Comparison of ENCODE assay signal across 7 mouse cellular contexts in genomic region chr10:80620796-80621689, GRCm38 (mm10). TPM values are rescaled to one million over a fixed set of nuclear protein-coding genes. Genes with fewer than 3 reads are reported as not detected.
DNase-seq lines count a peak whose midpoint lies in the region; ATAC-seq and TF ChIP-seq lines count a peak whose summit lies in the region.

No protein-coding gene starts in this region.

- ATAC-seq in lung, embryonic 15.5 days (ENCODE audit: borderline replicate concordance, extremely low read depth, low FRiP score, low TSS enrichment) = no peak
- no peak for ATAC-seq in embryonic facial prominence, embryonic 12.5 days (ENCODE audit: insufficient number of reproducible peaks, insufficient read depth, low FRiP score, low TSS enrichment)
- no peak for ATAC-seq in heart, postnatal 0 days (ENCODE audit: insufficient read depth, low read depth)
- ATAC-seq in midbrain, embryonic 12.5 days (ENCODE audit: low FRiP score, low read depth) = no peak

- 46% methylated on average over 16 of the region's 16 CpGs for WGBS in lung, embryonic 15.5 days
- 62% methylated on average over 16 of the region's 16 CpGs for WGBS in embryonic facial prominence, embryonic 12.5 days
- 52% methylated on average over 16 of the region's 16 CpGs for WGBS in heart, postnatal 0 days
- 59% methylated on average over 16 of the region's 16 CpGs for WGBS in midbrain, embryonic 12.5 days

- peak overlapping the region; percentile 47 for H3K9ac ChIP-seq in lung, embryonic 15.5 days
- H3K9ac ChIP-seq in embryonic facial prominence, embryonic 12.5 days = peak overlapping the region; percentile 49
- H3K9ac ChIP-seq in heart, postnatal 0 days (replicated peaks; ENCODE audit: low read depth, low read length) = 0 out of 2 replicates have a peak overlapping the region, but pooled peaks have one; percentile 9
- peak overlapping the region; percentile 43 for H3K9ac ChIP-seq in midbrain, embryonic 12.5 days (replicated peaks)

- TF ChIP-seq CTCF in heart, postnatal 0 days (IDR thresholded peaks at IDR 0.05; ENCODE audit: low read depth) = no peak

- peak overlapping the region; percentile 97 for H3K27ac ChIP-seq in lung, embryonic 15.5 days
- peak overlapping the region; percentile 88 for H3K27ac ChIP-seq in embryonic facial prominence, embryonic 12.5 days
- H3K27ac ChIP-seq in heart, postnatal 0 days (ENCODE audit: low read depth) = peak overlapping the region; percentile 85
- H3K27ac ChIP-seq in midbrain, embryonic 12.5 days (replicated peaks) = peak overlapping the region; percentile 94

- DNase-seq in lung, postnatal 14 days = no peak
- no peak for DNase-seq in heart, postnatal 0 days (ENCODE audit: low spot score)
- DNase-seq in frontal cortex, postnatal 25 days (ENCODE audit: low spot score in 2 of 2) = no peak
- no peak for DNase-seq in frontal cortex, adult 2 months (ENCODE audit: extremely low spot score in 1 of 2, low spot score in 1 of 2)

- peaks cover 22% of the 10 kb centered on the region for H3K4me1 ChIP-seq in lung, embryonic 15.5 days
- peaks cover 24% of the 10 kb centered on the region for H3K4me1 ChIP-seq in embryonic facial prominence, embryonic 12.5 days
- H3K4me1 ChIP-seq in heart, postnatal 0 days (ENCODE audit: control insufficient read depth, insufficient read depth) = peaks cover 23% of the 10 kb centered on the region
- peaks cover 25% of the 10 kb centered on the region for H3K4me1 ChIP-seq in midbrain, embryonic 12.5 days

- no peaks in the 10 kb centered on the region for H3K9me3 ChIP-seq in lung, embryonic 15.5 days
- H3K9me3 ChIP-seq in embryonic facial prominence, embryonic 12.5 days = no peaks in the 10 kb centered on the region
- H3K9me3 ChIP-seq in heart, postnatal 0 days (replicated peaks; ENCODE audit: control insufficient read depth, low read length) = no peaks in the 10 kb centered on the region
- H3K9me3 ChIP-seq in midbrain, embryonic 12.5 days = no peaks in the 10 kb centered on the region

- no peaks in the 10 kb centered on the region for H3K36me3 ChIP-seq in lung, embryonic 15.5 days
- H3K36me3 ChIP-seq in embryonic facial prominence, embryonic 12.5 days = no peaks in the 10 kb centered on the region
- no peaks in the 10 kb centered on the region; the same call in 1 of the 2 replicates for H3K36me3 ChIP-seq in heart, postnatal 0 days (replicated peaks; ENCODE audit: control insufficient read depth, insufficient read depth, low read length)
- H3K36me3 ChIP-seq in midbrain, embryonic 12.5 days = no peaks in the 10 kb centered on the region

- peak overlapping the region; percentile 88 for H3K4me3 ChIP-seq in lung, embryonic 15.5 days
- H3K4me3 ChIP-seq in embryonic facial prominence, embryonic 12.5 days = peak overlapping the region; percentile 82
- peak overlapping the region; percentile 82 for H3K4me3 ChIP-seq in heart, postnatal 0 days (ENCODE audit: low read depth, low read length)
- peak overlapping the region; percentile 95 for H3K4me3 ChIP-seq in midbrain, embryonic 12.5 days

- H3K27me3 ChIP-seq in lung, embryonic 15.5 days = no peaks in the 10 kb centered on the region
- H3K27me3 ChIP-seq in embryonic facial prominence, embryonic 12.5 days = no peaks in the 10 kb centered on the region
- H3K27me3 ChIP-seq in heart, postnatal 0 days (ENCODE audit: control insufficient read depth, insufficient read depth, low read length) = no peaks in the 10 kb centered on the region
- no peaks in the 10 kb centered on the region for H3K27me3 ChIP-seq in midbrain, embryonic 12.5 days

- TF ChIP-seq EP300 in heart, postnatal 0 days (IDR thresholded peaks at IDR 0.05; ENCODE audit: low read depth) = no peak

- H3K4me2 ChIP-seq in lung, embryonic 15.5 days = peak overlapping the region; percentile 76
- peak overlapping the region; percentile 56 for H3K4me2 ChIP-seq in embryonic facial prominence, embryonic 12.5 days (replicated peaks)
- H3K4me2 ChIP-seq in heart, postnatal 0 days (ENCODE audit: low read depth, low read length) = peak overlapping the region; percentile 58
- H3K4me2 ChIP-seq in midbrain, embryonic 12.5 days (replicated peaks) = peak overlapping the region; percentile 60

RNA-seq across cellular contexts. Expression of gene Csnk1g2, which starts 1.6 kb away (rescaled TPM):
- polyA plus RNA-seq in lung, embryonic 15.5 days (2015; fragmentation: Nextera tagmentation; extraction: Ambion mirVana) = 142 and 152 TPM in 2 replicates
- 250 and 263 TPM in 2 replicates for polyA plus RNA-seq in embryonic facial prominence, embryonic 12.5 days (2016; fragmentation: Nextera tagmentation; extraction: Ambion mirVana)
- total RNA-seq in heart, postnatal 0 days (2014; rRNA removed; ENCODE audit: low replicate concordance) = 141 and 149 TPM in 2 replicates
- polyA plus RNA-seq in heart, postnatal 0 days (2015; fragmentation: Nextera tagmentation; extraction: Ambion mirVana) = 69.1 and 75.6 TPM in 2 replicates
- polyA plus RNA-seq in midbrain, embryonic 12.5 days (2016; fragmentation: Nextera tagmentation; extraction: Ambion mirVana) = 180 and 194 TPM in 2 replicates
- polyA plus RNA-seq in frontal cortex, adult 2 months (2012; rRNA removed) = 252 and 270 TPM in 2 replicates

RNA-seq across cellular contexts. Expression of gene Gm49322, which starts 15.2 kb away (rescaled TPM):
- 3.2 and 5.1 TPM in 2 replicates for polyA plus RNA-seq in lung, embryonic 15.5 days (2015; fragmentation: Nextera tagmentation; extraction: Ambion mirVana)
- polyA plus RNA-seq in embryonic facial prominence, embryonic 12.5 days (2016; fragmentation: Nextera tagmentation; extraction: Ambion mirVana) = 4.7 and 5.9 TPM in 2 replicates
- total RNA-seq in heart, postnatal 0 days (2014; rRNA removed; ENCODE audit: low replicate concordance) = 0.23 and 1.3 TPM in 2 replicates
- polyA plus RNA-seq in heart, postnatal 0 days (2015; fragmentation: Nextera tagmentation; extraction: Ambion mirVana) = 0.33 and 0.38 TPM in 2 replicates
- polyA plus RNA-seq in midbrain, embryonic 12.5 days (2016; fragmentation: Nextera tagmentation; extraction: Ambion mirVana) = 6.0 and 7.5 TPM in 2 replicates
- polyA plus RNA-seq in frontal cortex, adult 2 months (2012; rRNA removed) = 2.8 and 3.1 TPM in 2 replicates

RNA-seq across cellular contexts. Expression of gene Adat3, which starts 18.4 kb away (rescaled TPM):
- 9.1 TPM in 2 replicates for polyA plus RNA-seq in lung, embryonic 15.5 days (2015; fragmentation: Nextera tagmentation; extraction: Ambion mirVana)
- polyA plus RNA-seq in embryonic facial prominence, embryonic 12.5 days (2016; fragmentation: Nextera tagmentation; extraction: Ambion mirVana) = 7.0 and 7.8 TPM in 2 replicates
- 1.6 and 4.5 TPM in 2 replicates for total RNA-seq in heart, postnatal 0 days (2014; rRNA removed; ENCODE audit: low replicate concordance)
- polyA plus RNA-seq in heart, postnatal 0 days (2015; fragmentation: Nextera tagmentation; extraction: Ambion mirVana) = 1.8 and 2.7 TPM in 2 replicates
- 7.8 and 8.7 TPM in 2 replicates for polyA plus RNA-seq in midbrain, embryonic 12.5 days (2016; fragmentation: Nextera tagmentation; extraction: Ambion mirVana)
- 5.6 and 8.1 TPM in 2 replicates for polyA plus RNA-seq in frontal cortex, adult 2 months (2012; rRNA removed)

RNA-seq across cellular contexts. Expression of gene Scamp4, which starts 18.4 kb away (rescaled TPM):
- polyA plus RNA-seq in lung, embryonic 15.5 days (2015; fragmentation: Nextera tagmentation; extraction: Ambion mirVana) = 79.0 and 84.8 TPM in 2 replicates
- 77.4 and 80.6 TPM in 2 replicates for polyA plus RNA-seq in embryonic facial prominence, embryonic 12.5 days (2016; fragmentation: Nextera tagmentation; extraction: Ambion mirVana)
- total RNA-seq in heart, postnatal 0 days (2014; rRNA removed; ENCODE audit: low replicate concordance) = 25.8 and 44.5 TPM in 2 replicates
- 39.2 and 39.8 TPM in 2 replicates for polyA plus RNA-seq in heart, postnatal 0 days (2015; fragmentation: Nextera tagmentation; extraction: Ambion mirVana)
- polyA plus RNA-seq in midbrain, embryonic 12.5 days (2016; fragmentation: Nextera tagmentation; extraction: Ambion mirVana) = 63.1 and 68.4 TPM in 2 replicates
- polyA plus RNA-seq in frontal cortex, adult 2 months (2012; rRNA removed) = 61.0 and 66.1 TPM in 2 replicates

RNA-seq across cellular contexts. Expression of gene Abhd17a, which starts 30.9 kb away (rescaled TPM):
- 122 and 133 TPM in 2 replicates for polyA plus RNA-seq in lung, embryonic 15.5 days (2015; fragmentation: Nextera tagmentation; extraction: Ambion mirVana)
- polyA plus RNA-seq in embryonic facial prominence, embryonic 12.5 days (2016; fragmentation: Nextera tagmentation; extraction: Ambion mirVana) = 123 and 125 TPM in 2 replicates
- total RNA-seq in heart, postnatal 0 days (2014; rRNA removed; ENCODE audit: low replicate concordance) = 194 and 462 TPM in 2 replicates
- 88.2 and 88.6 TPM in 2 replicates for polyA plus RNA-seq in heart, postnatal 0 days (2015; fragmentation: Nextera tagmentation; extraction: Ambion mirVana)
- 104 and 105 TPM in 2 replicates for polyA plus RNA-seq in midbrain, embryonic 12.5 days (2016; fragmentation: Nextera tagmentation; extraction: Ambion mirVana)
- 253 and 271 TPM in 2 replicates for polyA plus RNA-seq in frontal cortex, adult 2 months (2012; rRNA removed)
